Mouse (Mus musculus) embryonic facial prominence, embryonic 15.5 days (tissue): ENCODE results near the gene Mthfd2l. TPM values are rescaled to one million over a fixed set of nuclear protein-coding genes. Genes with fewer than 3 reads are reported as not detected.

Source experiments
- ATAC-seq: fragments of 200-750 bp; cut with Nextera tagmentation; 2 replicates; pipeline ENCODE4 v1.8.0; 2017; ENCODE audit warnings: low read depth, moderate TSS enrichment; ENCODE audit not compliant: insufficient number of reproducible peaks, low FRiP score, low TSS enrichment
- H3K27ac ChIP-seq: fragments of 300-500 bp; sonication (generic); replicated peaks from 2 replicates; pipeline ENCODE4 v1.5.1; 2015; ENCODE audit warnings: mild to moderate bottlenecking, inconsistent platforms
- H3K27me3 ChIP-seq: fragments of 300-500 bp; sonication (generic); 2 replicates; pipeline ENCODE4 v1.6.1; 2015; ENCODE audit warnings: inconsistent platforms
- H3K36me3 ChIP-seq: fragments of 300-500 bp; sonication (generic); 2 replicates; pipeline ENCODE4 v1.6.1; 2015; ENCODE audit warnings: mild to moderate bottlenecking, inconsistent platforms
- H3K4me1 ChIP-seq: fragments of 300-500 bp; sonication (generic); 2 replicates; pipeline ENCODE4 v1.6.1; 2015; ENCODE audit warnings: inconsistent platforms
- H3K4me2 ChIP-seq: fragments of 300-500 bp; sonication (generic); replicated peaks from 2 replicates; pipeline ENCODE4 v1.6.1; 2015; ENCODE audit warnings: mild to moderate bottlenecking, inconsistent platforms
- H3K4me3 ChIP-seq: fragments of 300-500 bp; sonication (generic); replicated peaks from 2 replicates; pipeline ENCODE4 v1.5.1; 2015; ENCODE audit warnings: mild to moderate bottlenecking, inconsistent platforms
- H3K9ac ChIP-seq: fragments of 300-500 bp; sonication (generic); 2 replicates; pipeline ENCODE4 v1.6.1; 2015; ENCODE audit warnings: inconsistent platforms
- H3K9me3 ChIP-seq: fragments of 300-500 bp; sonication (generic); replicated peaks from 2 replicates; pipeline ENCODE4 v1.6.1; 2016; ENCODE audit warnings: inconsistent platforms
- WGBS: fragments of 180-500 bp; shearing (Covaris S2); methylation state at CpG from one replicate; pipeline ENCODE4 v1.1.7; 2015; 5-methylcytosine and 5-hydroxymethylcytosine counted together
- polyA plus RNA-seq: library from polyadenylated mRNA; unstranded; fragments of >200 nt; fragmentation: Nextera tagmentation; extraction: Ambion mirVana; gene quantifications from 2 replicates; pipeline ENCODE4 v1.2.1, GENCODE M21; 2015

The Mthfd2l gene
- polyA plus RNA-seq, 1 experiment from 2014 or later = 47.0 TPM

DNA sequence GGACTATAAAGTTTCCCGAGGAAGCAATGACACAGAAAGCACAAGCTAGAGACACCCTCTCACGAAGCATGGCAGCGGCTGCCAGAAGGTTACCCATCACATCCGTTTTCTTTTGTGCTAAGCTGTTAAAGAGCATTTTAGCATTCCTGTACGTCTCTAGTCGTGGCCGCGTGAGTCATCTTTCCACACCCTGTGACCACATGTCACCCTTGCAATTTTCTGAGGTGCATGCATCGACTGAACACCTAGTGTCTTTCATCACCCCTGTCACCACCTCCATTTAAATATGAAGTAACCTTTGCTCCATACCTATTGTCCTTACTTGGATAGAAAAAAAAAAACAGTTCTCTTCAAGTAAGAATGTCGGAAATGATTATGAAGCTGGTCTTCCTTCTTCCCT lies 84.3 kb downstream of the Mthfd2l start:
- Histone ChIP-seq H3K4me3 (no peak overlapping the region), H3K4me2 (no peak overlapping the region), H3K9ac (no peak overlapping the region), H3K9me3 (no peaks in the 10 kb centered on the region), H3K27me3 (no peaks in the 10 kb centered on the region), H3K4me1 (no peaks in the 10 kb centered on the region), H3K27ac (no peak overlapping the region), H3K36me3 (no peaks in the 10 kb centered on the region)
- WGBS = 80% methylated on average over 10 of the region's 10 CpGs
- no peak for ATAC-seq

DNA sequence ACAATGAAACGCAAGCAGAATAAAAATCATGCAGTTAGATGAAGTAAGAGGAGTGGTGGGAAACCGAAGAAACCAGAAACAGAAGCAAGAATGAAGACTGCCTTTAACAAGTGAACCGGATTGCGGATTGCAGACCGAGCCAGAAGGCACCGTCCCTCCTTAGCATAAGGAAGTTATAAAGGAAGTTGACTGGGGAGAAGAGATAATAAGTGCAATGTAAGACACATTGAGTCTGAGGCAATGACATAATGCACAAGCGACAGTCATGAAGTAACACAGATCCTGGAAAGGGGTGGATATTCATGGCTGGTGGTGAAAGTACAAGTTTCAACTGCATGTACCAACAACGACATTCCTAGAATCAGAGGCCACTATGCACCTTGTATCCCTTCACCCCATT lies 92.2 kb downstream of the Mthfd2l start:
- no peak overlapping the region for H3K27ac ChIP-seq
- no peak overlapping the region for H3K4me2 ChIP-seq
- H3K4me1 ChIP-seq = no peaks in the 10 kb centered on the region
- no peak for ATAC-seq
- no peaks in the 10 kb centered on the region for H3K9me3 ChIP-seq
- no peak overlapping the region for H3K9ac ChIP-seq
- H3K36me3 ChIP-seq = no peaks in the 10 kb centered on the region
- 85% methylated on average over 8 of the region's 8 CpGs for whole genome bisulfite sequencing
- H3K4me3 ChIP-seq = no peak overlapping the region
- no peaks in the 10 kb centered on the region for H3K27me3 ChIP-seq

DNA sequence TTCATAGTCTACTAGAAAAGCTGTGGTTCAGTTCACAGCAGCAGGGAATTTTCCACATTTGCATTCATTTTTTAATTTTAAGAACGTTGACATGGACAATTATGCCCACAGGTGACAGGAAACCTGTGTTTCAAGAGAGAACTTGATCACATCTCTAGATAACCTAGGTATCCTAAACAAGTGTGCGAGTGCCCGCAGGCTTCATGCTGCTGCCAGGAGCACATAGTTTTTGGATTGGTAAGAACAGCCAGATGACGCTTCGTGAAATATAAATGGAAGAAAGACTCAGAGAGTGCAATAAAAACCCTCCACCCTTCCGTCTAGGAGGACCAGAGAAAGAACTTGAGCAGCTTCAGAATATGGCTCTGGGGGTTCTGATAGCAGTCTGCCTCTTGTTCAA lies 96.2 kb downstream of the Mthfd2l start, which contains the start of gene Epgn:
Gene Epgn, plus strand, starts transcription at position 301 of the 400 bp plus-strand sequence.
- no peaks in the 10 kb centered on the region for H3K36me3 ChIP-seq
- H3K4me2 ChIP-seq = no peak within 1 kb of the TSS
- WGBS = 59% methylated on average over 6 of the region's 6 CpGs
- no peaks in the 10 kb centered on the region for H3K4me1 ChIP-seq
- H3K27ac ChIP-seq = no peak within 1 kb of the TSS
- H3K4me3 ChIP-seq = no peak within 1 kb of the TSS
- no peaks in the 10 kb centered on the region for H3K9me3 ChIP-seq
- H3K27me3 ChIP-seq = no peaks in the 10 kb centered on the region
- ATAC-seq = no peak
- H3K9ac ChIP-seq = no peak within 1 kb of the TSS

GRCm38 (mm10) chr5:91027840-91028239 lies 96.9 kb downstream of the Mthfd2l start:
- Histone ChIP-seq H3K9ac (no peak overlapping the region), H3K27me3 (no peaks in the 10 kb centered on the region)
- no peak for ATAC-seq

DNA sequence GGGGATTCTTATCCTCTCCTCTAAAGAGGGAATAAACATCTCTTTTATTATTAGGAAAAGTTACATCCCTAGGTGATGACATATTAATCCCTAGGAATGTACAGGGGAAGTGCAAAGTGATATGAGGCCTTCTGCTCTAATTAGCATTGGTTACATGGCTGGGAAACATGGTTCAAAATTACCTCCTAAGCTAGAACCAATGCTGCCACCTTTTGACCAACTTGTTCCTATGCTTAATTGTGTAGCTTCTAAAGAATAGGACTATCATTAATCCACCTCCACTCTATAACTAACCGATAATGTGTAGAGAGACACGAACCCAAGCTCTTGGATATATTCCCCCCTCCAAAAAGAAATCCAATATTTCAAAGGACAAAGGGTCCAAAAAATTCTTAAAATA lies 99.7 kb downstream of the Mthfd2l start:
- 86% methylated on average over 2 of the region's 2 CpGs for WGBS
- H3K4me3 ChIP-seq = no peak overlapping the region
- no peaks in the 10 kb centered on the region for H3K9me3 ChIP-seq
- H3K4me2 ChIP-seq = no peak overlapping the region
- H3K27ac ChIP-seq = no peak overlapping the region
- H3K9ac ChIP-seq = no peak overlapping the region
- H3K27me3 ChIP-seq = no peaks in the 10 kb centered on the region
- H3K4me1 ChIP-seq = no peaks in the 10 kb centered on the region
- no peaks in the 10 kb centered on the region for H3K36me3 ChIP-seq
- no peak for ATAC-seq

More at GRCm38 (mm10) chr5:91027840-91028239, 96.9 kb downstream of the Mthfd2l start:
- Histone ChIP-seq H3K4me1 (no peaks in the 10 kb centered on the region), H3K36me3 (no peaks in the 10 kb centered on the region), H3K4me3 (no peak overlapping the region), H3K27ac (no peak overlapping the region), H3K9me3 (no peaks in the 10 kb centered on the region), H3K4me2 (no peak overlapping the region)
- WGBS = 62% methylated on average over 1 of the region's 1 CpGs

- H3K9ac ChIP-seq = no peak overlapping the region
- no peak for ATAC-seq
- peaks cover 7% of the 10 kb centered on the region; the same call in 1 of the 2 replicates for H3K4me1 ChIP-seq
- H3K27ac ChIP-seq = no peak overlapping the region
- H3K4me2 ChIP-seq = no peak overlapping the region
- no peaks in the 10 kb centered on the region for H3K27me3 ChIP-seq
- no peak overlapping the region for H3K4me3 ChIP-seq
- H3K9me3 ChIP-seq = no peaks in the 10 kb centered on the region
- no peaks in the 10 kb centered on the region for H3K36me3 ChIP-seq
- WGBS = 54% methylated on average over 2 of the region's 2 CpGs
Observed at GRCm38 (mm10) chr5:91035341-91035740, 104.4 kb downstream of the Mthfd2l start.

- 71% methylated on average over 4 of the region's 4 CpGs for WGBS
- Histone ChIP-seq H3K4me1 (peaks cover 7% of the 10 kb centered on the region; the same call in 1 of the 2 replicates), H3K9me3 (no peaks in the 10 kb centered on the region), H3K27me3 (no peaks in the 10 kb centered on the region), H3K9ac (no peak overlapping the region), H3K27ac (no peak overlapping the region), H3K36me3 (no peaks in the 10 kb centered on the region), H3K4me3 (no peak overlapping the region), H3K4me2 (no peak overlapping the region)
- no peak for ATAC-seq
Observed at GRCm38 (mm10) chr5:91036628-91037027, 105.7 kb downstream of the Mthfd2l start.

GRCm38 (mm10) chr5:91037756-91038155 lies 106.8 kb downstream of the Mthfd2l start:
- no peaks in the 10 kb centered on the region for H3K27me3 ChIP-seq
- H3K4me1 ChIP-seq = peaks cover 7% of the 10 kb centered on the region; the same call in 1 of the 2 replicates
- no peak overlapping the region for H3K9ac ChIP-seq
- H3K4me3 ChIP-seq = no peak overlapping the region
- WGBS = 45% methylated on average over 2 of the region's 2 CpGs
- no peaks in the 10 kb centered on the region for H3K36me3 ChIP-seq
- H3K9me3 ChIP-seq = no peaks in the 10 kb centered on the region
- H3K4me2 ChIP-seq = no peak overlapping the region
- ATAC-seq = no peak
- H3K27ac ChIP-seq = no peak overlapping the region

DNA sequence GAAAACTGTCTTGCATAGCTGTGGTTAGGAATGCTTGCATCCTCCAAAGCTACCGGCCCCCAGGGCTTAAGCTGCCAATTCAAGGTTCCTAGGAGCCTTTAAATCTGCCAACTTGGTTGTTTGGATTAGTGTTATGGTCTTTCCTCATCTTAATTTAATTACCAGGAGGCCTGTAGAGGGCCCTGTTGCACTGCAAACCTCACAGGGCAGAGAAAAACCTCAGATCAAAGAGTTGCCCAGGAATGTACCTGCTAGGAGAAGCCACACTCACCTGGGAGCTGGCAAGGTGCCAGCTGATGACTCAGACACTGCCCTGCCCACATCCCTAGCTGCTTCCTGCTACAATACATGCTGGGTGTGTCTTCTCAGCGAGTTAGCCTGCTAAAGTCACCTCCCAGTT lies 107.6 kb downstream of the Mthfd2l start:
- ATAC-seq = peak; percentile 84
- no peak overlapping the region for H3K27ac ChIP-seq
- WGBS = 11% methylated on average over 2 of the region's 2 CpGs
- H3K27me3 ChIP-seq = no peaks in the 10 kb centered on the region
- H3K9ac ChIP-seq = no peak overlapping the region
- H3K4me2 ChIP-seq = no peak overlapping the region
- peaks cover 7% of the 10 kb centered on the region; the same call in 1 of the 2 replicates for H3K4me1 ChIP-seq
- H3K9me3 ChIP-seq = no peaks in the 10 kb centered on the region
- no peaks in the 10 kb centered on the region for H3K36me3 ChIP-seq
- H3K4me3 ChIP-seq = no peak overlapping the region

DNA sequence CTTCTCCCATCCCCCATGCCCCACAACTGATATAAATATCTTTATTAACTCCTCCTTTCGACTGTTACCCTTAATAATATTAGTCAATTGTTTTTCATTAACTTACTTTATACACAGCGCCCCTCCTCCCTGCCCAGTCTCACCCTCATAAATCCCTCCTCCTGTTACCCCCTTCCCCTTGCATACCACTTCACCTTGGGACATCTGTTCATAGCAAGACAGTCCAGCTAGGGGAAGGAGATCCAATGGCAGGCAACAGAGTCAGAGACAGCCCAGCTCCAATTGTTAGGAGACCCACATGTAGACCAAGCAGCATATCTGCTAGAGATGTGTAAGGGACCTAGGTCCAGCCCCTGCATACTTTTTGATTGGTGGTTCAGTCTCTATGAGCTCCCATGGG lies 108.0 kb downstream of the Mthfd2l start:
- Histone ChIP-seq H3K4me2 (no peak overlapping the region), H3K4me1 (peaks cover 7% of the 10 kb centered on the region; the same call in 1 of the 2 replicates), H3K27ac (no peak overlapping the region), H3K4me3 (no peak overlapping the region), H3K9ac (no peak overlapping the region), H3K36me3 (no peaks in the 10 kb centered on the region), H3K9me3 (no peaks in the 10 kb centered on the region), H3K27me3 (no peaks in the 10 kb centered on the region)
- no peak for ATAC-seq
- WGBS = 71% methylated on average over 2 of the region's 2 CpGs

DNA sequence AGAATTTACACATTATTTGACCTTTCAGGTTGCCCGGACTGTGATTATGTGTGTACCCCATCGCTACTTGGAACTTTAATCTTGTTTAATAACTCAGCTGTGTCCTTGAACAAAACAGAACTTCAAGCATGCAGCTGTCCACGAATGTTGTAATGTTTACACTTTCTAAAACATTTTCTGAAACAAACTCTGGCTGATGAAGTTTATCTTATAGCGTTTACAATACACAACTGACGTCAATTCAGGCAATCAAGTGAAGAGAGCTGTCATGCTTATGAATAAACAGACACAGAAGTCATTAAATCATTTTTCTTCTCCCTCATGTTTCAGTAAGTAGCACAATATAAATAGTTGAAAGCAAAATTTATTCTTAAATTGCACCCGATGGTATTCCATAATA lies 117.1 kb downstream of the Mthfd2l start:
- no peaks in the 10 kb centered on the region for H3K36me3 ChIP-seq
- ATAC-seq = no peak
- H3K27ac ChIP-seq = no peak overlapping the region
- no peaks in the 10 kb centered on the region for H3K9me3 ChIP-seq
- no peak overlapping the region for H3K9ac ChIP-seq
- WGBS = 65% methylated on average over 6 of the region's 6 CpGs
- H3K4me1 ChIP-seq = no peaks in the 10 kb centered on the region
- no peaks in the 10 kb centered on the region for H3K27me3 ChIP-seq
- no peak overlapping the region for H3K4me3 ChIP-seq
- no peak overlapping the region for H3K4me2 ChIP-seq

DNA sequence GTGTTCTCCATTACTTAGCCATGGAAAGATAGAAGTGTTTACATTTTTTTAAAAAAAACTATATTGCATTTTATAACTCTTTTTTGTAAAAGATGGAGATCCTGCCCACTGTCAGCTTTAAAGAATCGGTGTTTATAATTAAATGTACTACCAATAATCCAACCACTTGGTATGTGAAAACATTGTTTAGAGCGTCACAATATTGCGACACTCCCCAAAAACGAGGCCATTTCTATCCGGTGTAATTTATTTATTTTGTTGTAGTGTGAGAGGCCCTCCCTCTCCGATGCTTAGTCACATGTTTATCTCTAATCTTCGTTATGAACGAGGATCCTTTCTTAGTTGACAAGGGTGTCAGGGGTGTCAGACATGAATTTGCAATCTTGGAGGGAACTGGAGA lies 117.5 kb downstream of the Mthfd2l start:
- H3K9me3 ChIP-seq = no peaks in the 10 kb centered on the region
- no peaks in the 10 kb centered on the region for H3K36me3 ChIP-seq
- ATAC-seq = no peak
- H3K4me3 ChIP-seq = no peak overlapping the region
- H3K4me1 ChIP-seq = no peaks in the 10 kb centered on the region
- no peak overlapping the region for H3K4me2 ChIP-seq
- H3K9ac ChIP-seq = no peak overlapping the region
- 78% methylated on average over 8 of the region's 8 CpGs for WGBS
- H3K27me3 ChIP-seq = no peaks in the 10 kb centered on the region
- no peak overlapping the region for H3K27ac ChIP-seq
